Mouse (Mus musculus) ES-Bruce4 (cell line): ENCODE data around the gene Pitpnm1.

Experiments
- CTCF ChIP-seq: IDR thresholded peaks from one replicate; pipeline ENCODE4 v1.8.1; 2011; ENCODE audit warnings: low read depth, low read length
- POLR2A ChIP-seq: IDR thresholded peaks from one replicate; pipeline ENCODE4 v1.8.1; 2011; ENCODE audit warnings: low read length; ENCODE audit not compliant: insufficient read depth

DNA sequence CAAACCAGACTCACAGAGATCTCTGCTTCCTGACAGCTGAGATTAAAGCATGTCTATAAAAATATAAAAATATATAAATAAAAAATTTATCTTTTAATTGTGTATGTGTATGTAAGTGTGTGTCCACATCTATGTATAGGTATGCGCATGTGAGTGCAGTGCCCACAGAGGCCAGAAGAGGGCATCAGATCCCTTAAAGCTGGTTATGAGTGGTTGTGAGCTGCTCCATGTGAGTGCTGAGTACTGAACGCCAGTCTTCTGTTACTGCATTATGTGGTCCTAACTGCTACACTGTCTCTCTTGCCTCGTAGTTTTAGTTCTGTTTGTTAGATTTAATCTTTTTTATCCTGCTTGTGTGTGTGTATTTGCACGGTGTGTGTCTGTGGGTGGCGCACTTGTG, 48.8 kb upstream of the Pitpnm1 start:
- peak; percentile 21 for TF ChIP-seq CTCF
- TF ChIP-seq POLR2A = no peak
